Comparison of ENCODE assay signal across 8 mouse cellular contexts in the genomic region with DNA sequence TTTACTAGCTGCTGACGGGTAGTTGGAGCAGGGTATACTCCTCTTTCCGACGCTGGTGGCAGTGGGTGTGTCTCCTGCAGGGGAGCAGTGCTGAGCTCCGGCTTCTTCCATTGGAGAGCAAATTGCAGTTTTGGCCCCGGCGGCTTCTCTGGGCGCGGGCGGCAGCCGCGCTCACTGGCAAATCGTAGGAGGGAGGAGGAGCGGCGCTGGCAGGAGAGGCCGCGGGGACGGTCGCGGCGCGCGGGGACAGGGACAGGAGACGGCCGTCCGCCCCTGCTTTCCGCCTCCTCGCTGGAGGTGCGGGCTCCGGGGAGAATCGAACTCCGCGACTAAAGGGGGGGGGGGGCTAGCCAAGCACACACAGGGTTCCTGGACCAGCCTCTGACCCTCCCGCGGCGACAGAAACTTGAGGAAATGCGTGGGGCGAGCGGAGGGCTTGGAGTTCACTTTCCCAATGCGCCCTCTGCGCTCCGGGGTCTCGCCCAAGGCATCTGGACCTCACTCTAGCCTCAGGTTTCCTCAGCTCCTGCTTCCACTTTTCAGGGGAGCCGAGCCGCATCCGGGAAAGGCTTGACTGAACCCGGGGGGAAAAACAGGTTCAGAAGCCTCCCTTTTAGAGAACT. TPM values are rescaled to one million over a fixed set of nuclear protein-coding genes. Genes with fewer than 3 reads are reported as not detected.
DNase-seq lines count a peak whose midpoint lies in the region; ATAC-seq and TF ChIP-seq lines count a peak whose summit lies in the region.

No protein-coding gene starts in this region.

- peak overlapping the region; percentile 53 for H3K9ac ChIP-seq in forebrain, embryonic 13.5 days
- H3K9ac ChIP-seq in hindbrain, postnatal 0 days (replicated peaks; ENCODE audit: low read length), result no peak overlapping the region
- H3K9ac ChIP-seq in stomach, postnatal 0 days (ENCODE audit: low read length), result peak overlapping the region; percentile 45

- H3K27ac ChIP-seq in forebrain, embryonic 13.5 days, result no peak overlapping the region
- no peak overlapping the region for H3K27ac ChIP-seq in hindbrain, postnatal 0 days
- H3K27ac ChIP-seq in midbrain, embryonic 10.5 days (replicated peaks), result no peak overlapping the region; the same call in 1 of the 2 replicates
- no peak overlapping the region for H3K27ac ChIP-seq in stomach, postnatal 0 days (replicated peaks)

- H3K36me3 ChIP-seq in forebrain, embryonic 13.5 days (ENCODE audit: poor library complexity, severe bottlenecking), result no peaks in the 10 kb centered on the region
- H3K36me3 ChIP-seq in hindbrain, postnatal 0 days (ENCODE audit: insufficient read depth, low read length), result no peaks in the 10 kb centered on the region
- no peaks in the 10 kb centered on the region for H3K36me3 ChIP-seq in midbrain, embryonic 10.5 days
- no peaks in the 10 kb centered on the region for H3K36me3 ChIP-seq in stomach, postnatal 0 days (ENCODE audit: control insufficient read depth, insufficient read depth, low read length)

- H3K4me3 ChIP-seq in forebrain, embryonic 13.5 days, result peak overlapping the region; percentile 44
- peak overlapping the region; percentile 32 for H3K4me3 ChIP-seq in hindbrain, postnatal 0 days (ENCODE audit: low read length)
- peak overlapping the region; percentile 54 for H3K4me3 ChIP-seq in midbrain, embryonic 10.5 days
- peak overlapping the region; percentile 44 for H3K4me3 ChIP-seq in stomach, postnatal 0 days (ENCODE audit: low read depth, low read length)

- ATAC-seq in forebrain, embryonic 13.5 days, result no peak
- ATAC-seq in hindbrain, postnatal 0 days, result no peak
- no peak for ATAC-seq in stomach, postnatal 0 days (ENCODE audit: low FRiP score, low TSS enrichment)

- H3K4me2 ChIP-seq in forebrain, embryonic 13.5 days, result peak overlapping the region; percentile 66
- peak overlapping the region; percentile 57 for H3K4me2 ChIP-seq in hindbrain, postnatal 0 days (ENCODE audit: low read depth, low read length)
- peak overlapping the region; percentile 91 for H3K4me2 ChIP-seq in stomach, postnatal 0 days (replicated peaks; ENCODE audit: low read depth)

- intact Hi-C loops in heart, postnatal 25 days (cut with DNase I), result no loop called here
- intact Hi-C loops in left cerebral cortex, postnatal 25 days (cut with DNase I), result loop anchor here (1.0 to 5.0 kb wide), 3 partner anchors 26 to 416 kb away; a partner anchor contains a TSS

- H3K4me1 ChIP-seq in forebrain, embryonic 13.5 days, result peaks cover 43% of the 10 kb centered on the region
- H3K4me1 ChIP-seq in hindbrain, postnatal 0 days (ENCODE audit: insufficient read depth, low read length), result peaks cover 11% of the 10 kb centered on the region
- H3K4me1 ChIP-seq in midbrain, embryonic 10.5 days, result peaks cover 62% of the 10 kb centered on the region
- peaks cover 4% of the 10 kb centered on the region; the same call in 1 of the 2 replicates for H3K4me1 ChIP-seq in stomach, postnatal 0 days (replicated peaks; ENCODE audit: control insufficient read depth, insufficient read depth)

- TF ChIP-seq CTCF in brain, embryonic 14.5 days (IDR thresholded peaks at IDR 0.05; ENCODE audit: borderline replicate concordance, extremely low read depth, insufficient read depth, insufficient read length), result no peak
- no peak for TF ChIP-seq CTCF in hindbrain, postnatal 0 days (IDR thresholded peaks at IDR 0.05; ENCODE audit: low read depth)
- no peak for TF ChIP-seq CTCF in stomach, postnatal 0 days (IDR thresholded peaks at IDR 0.05; ENCODE audit: low read depth)

- TF ChIP-seq POLR2A in brain, embryonic 14.5 days (IDR thresholded peaks at IDR 0.05; ENCODE audit: borderline replicate concordance, extremely low read depth, insufficient read depth, insufficient read length, poor library complexity, severe bottlenecking), result no peak

- no peaks in the 10 kb centered on the region for H3K9me3 ChIP-seq in forebrain, embryonic 13.5 days (replicated peaks)
- H3K9me3 ChIP-seq in hindbrain, postnatal 0 days (ENCODE audit: low read length), result no peaks in the 10 kb centered on the region
- no peaks in the 10 kb centered on the region for H3K9me3 ChIP-seq in midbrain, embryonic 10.5 days (replicated peaks)
- H3K9me3 ChIP-seq in stomach, postnatal 0 days (ENCODE audit: control insufficient read depth, low read length), result no peaks in the 10 kb centered on the region

- no peak for TF ChIP-seq EP300 in stomach, postnatal 0 days (optimal IDR thresholded peaks at IDR 0.05)

- WGBS in forebrain, embryonic 13.5 days, result 0% methylated on average over 46 of the region's 46 CpGs
- 0% methylated on average over 37 of the region's 46 CpGs for WGBS in hindbrain, postnatal 0 days
- WGBS in midbrain, embryonic 10.5 days, result under 1% methylated on average over 46 of the region's 46 CpGs
- under 1% methylated on average over 43 of the region's 46 CpGs for WGBS in stomach, postnatal 0 days

- peaks cover 93% of the 10 kb centered on the region for H3K27me3 ChIP-seq in forebrain, embryonic 13.5 days
- peaks cover 57% of the 10 kb centered on the region for H3K27me3 ChIP-seq in hindbrain, postnatal 0 days (ENCODE audit: insufficient read depth, low read length)
- H3K27me3 ChIP-seq in midbrain, embryonic 10.5 days (ENCODE audit: low read depth, poor library complexity, severe bottlenecking), result peaks cover 97% of the 10 kb centered on the region
- peaks cover 13% of the 10 kb centered on the region; the same call in 1 of the 2 replicates for H3K27me3 ChIP-seq in stomach, postnatal 0 days (ENCODE audit: control insufficient read depth, insufficient read depth, low read length)

- DNase-seq in heart, adult 18-20 months, result peak; percentile 42 to 54
- no peak for DNase-seq in heart, postnatal 25 days (ENCODE audit: low spot score)
- DNase-seq in brain, embryonic 14.5 days (ENCODE audit: low read depth), result peak; percentile 56
- DNase-seq in hindbrain, postnatal 0 days (ENCODE audit: low spot score), result peak; percentile 27
- peak; percentile 70 to 88 for DNase-seq in left cerebral cortex, postnatal 25 days (ENCODE audit: low spot score in 2 of 2)
- DNase-seq in midbrain, embryonic 10.5 days (ENCODE audit: low spot score), result peak; percentile 64
- peak; percentile 51 for DNase-seq in stomach, postnatal 0 days (ENCODE audit: low spot score)

RNA-seq across cellular contexts. Expression of a gene that starts 1.0 kb away (rescaled TPM):
- under 1 TPM in 1 of 2 experiments, not detected in 1; 0.15 TPM for total RNA-seq in heart, adult 18-20 months (2021)
- under 1 TPM; 0.06 to 0.18 TPM for total RNA-seq in heart, postnatal 25 days (2021)
- polyA plus RNA-seq in brain, embryonic 14.5 days (2012; rRNA removed), result 3.0 and 6.6 TPM in 2 replicates
- 2.3 and 2.5 TPM in 2 replicates for polyA plus RNA-seq in forebrain, embryonic 13.5 days (2015; fragmentation: Nextera tagmentation; extraction: Ambion mirVana)
- total RNA-seq in hindbrain, postnatal 0 days (2014; rRNA removed), result 1.8 and 3.6 TPM in 2 replicates
- 0.91 and 1.2 TPM in 2 replicates for polyA plus RNA-seq in hindbrain, postnatal 0 days (2015; fragmentation: Nextera tagmentation; extraction: Ambion mirVana)
- 100 to 1,000 TPM; 171 to 172 TPM for total RNA-seq in left cerebral cortex, postnatal 25 days (2021)
- polyA plus RNA-seq in midbrain, embryonic 10.5 days (2016; fragmentation: Nextera tagmentation; extraction: Ambion mirVana), result 0.07 TPM in 1 of 2 replicates, not detected in the other
- polyA plus RNA-seq in stomach, postnatal 0 days (2015; fragmentation: Nextera tagmentation; extraction: Ambion mirVana), result 0.29 and 0.30 TPM in 2 replicates

RNA-seq across cellular contexts. Expression of a gene that starts 28.1 kb away (rescaled TPM):
- 10 to 100 TPM; 37.3 to 40.1 TPM for total RNA-seq in heart, adult 18-20 months (2021)
- 10 to 100 TPM; 47.4 to 50.9 TPM for total RNA-seq in heart, postnatal 25 days (2021)
- polyA plus RNA-seq in brain, embryonic 14.5 days (2012; rRNA removed), result 151 and 174 TPM in 2 replicates
- 198 and 213 TPM in 2 replicates for polyA plus RNA-seq in forebrain, embryonic 13.5 days (2015; fragmentation: Nextera tagmentation; extraction: Ambion mirVana)
- 228 and 229 TPM in 2 replicates for total RNA-seq in hindbrain, postnatal 0 days (2014; rRNA removed)
- polyA plus RNA-seq in hindbrain, postnatal 0 days (2015; fragmentation: Nextera tagmentation; extraction: Ambion mirVana), result 199 and 206 TPM in 2 replicates
- total RNA-seq in left cerebral cortex, postnatal 25 days (2021), result 10 to 100 TPM; 80.1 to 81.0 TPM
- polyA plus RNA-seq in midbrain, embryonic 10.5 days (2016; fragmentation: Nextera tagmentation; extraction: Ambion mirVana), result 202 and 215 TPM in 2 replicates
- polyA plus RNA-seq in stomach, postnatal 0 days (2015; fragmentation: Nextera tagmentation; extraction: Ambion mirVana), result 64.2 and 66.4 TPM in 2 replicates
